Mouse (Mus musculus): ENCODE data around the gene Slc38a4.

DNA sequence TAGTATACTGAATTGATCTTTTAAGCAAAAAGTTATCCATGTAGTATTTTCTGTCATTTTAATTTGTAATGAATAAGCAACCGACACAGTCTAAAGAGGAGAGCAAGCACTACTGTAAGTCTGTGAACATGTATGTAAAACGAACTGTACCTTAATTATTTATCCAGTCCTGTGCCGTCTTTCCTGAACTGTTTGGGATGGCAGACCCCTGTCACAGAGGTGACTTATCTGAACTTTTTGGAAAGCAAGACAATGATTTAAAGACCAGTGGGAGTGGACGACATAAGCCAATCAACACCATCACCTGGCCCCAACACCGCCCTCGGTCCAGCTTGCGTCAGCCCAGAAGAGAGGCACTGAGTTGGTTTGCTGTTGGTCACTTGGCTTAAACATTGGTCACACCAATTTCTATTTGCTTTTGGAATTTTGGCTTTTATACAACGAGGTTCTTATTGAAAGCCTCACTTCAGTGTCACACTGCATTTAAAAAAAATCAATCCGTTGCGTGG is 24.7 kb downstream of the Slc38a4 start:
- no peak for TF ChIP-seq MYOD1 (IDR thresholded peaks at IDR 0.05; ENCODE audit: control insufficient read depth in 1 of 3, insufficient read length in 2 of 3, low read depth in 2 of 3)
- no peak for TF ChIP-seq POLR2AphosphoS2 (IDR thresholded peaks at IDR 0.05; ENCODE audit: insufficient read length, low read depth)
- TF ChIP-seq POLR2A (IDR thresholded peaks at IDR 0.05; ENCODE audit: insufficient read length, low read depth) = no peak

Measured in myocyte (in vitro differentiated cells).